Mouse (Mus musculus): ENCODE data around the gene Itgb6. TPM values are rescaled to one million over a fixed set of nuclear protein-coding genes. Genes with fewer than 3 reads are reported as not detected.
A peak's percentile ranks its signal among the peaks of the same experiment; 100 is the strongest.

The Itgb6 gene
- polyA plus RNA-seq, 1 experiment from 2014 or later, result not detected

- 45% methylated on average over 3 of the region's 3 CpGs for WGBS
- no peak overlapping the region for H3K4me3 ChIP-seq (ENCODE audit: low read depth, low read length)
- no peak overlapping the region for H3K4me2 ChIP-seq (ENCODE audit: low read length)
Observed at GRCm38 (mm10) chr2:60708671-60709070, 13.8 kb downstream of the Itgb6 start.

GRCm38 (mm10) chr2:60706866-60707265 lies 15.6 kb downstream of the Itgb6 start:
- Histone ChIP-seq H3K9ac (ENCODE audit: low read depth, low read length) (no peak overlapping the region), H3K27ac (ENCODE audit: low read length) (no peak overlapping the region), H3K36me3 (ENCODE audit: control insufficient read depth, insufficient read depth, low read length) (no peaks in the 10 kb centered on the region), H3K27me3 (ENCODE audit: control insufficient read depth, insufficient read depth, low read depth, low read length) (no peaks in the 10 kb centered on the region), H3K4me3 (ENCODE audit: low read depth, low read length) (no peak overlapping the region), H3K4me1 (ENCODE audit: control insufficient read depth, insufficient read depth, low read length) (no peaks in the 10 kb centered on the region), H3K9me3 (replicated peaks; ENCODE audit: control insufficient read depth, low read length, poor library complexity, severe bottlenecking) (no peaks in the 10 kb centered on the region), H3K4me2 (ENCODE audit: low read length) (no peak overlapping the region)
- no peak for ATAC-seq
- WGBS, result 91% methylated on average over 3 of the region's 3 CpGs

More at GRCm38 (mm10) chr2:60708671-60709070, 13.8 kb downstream of the Itgb6 start:
- Histone ChIP-seq H3K4me1 (ENCODE audit: control insufficient read depth, insufficient read depth, low read length) (0 out of 2 replicates have a peak, but pooled peaks cover 1% of the 10 kb centered on the region), H3K36me3 (ENCODE audit: control insufficient read depth, insufficient read depth, low read length) (no peaks in the 10 kb centered on the region), H3K27me3 (ENCODE audit: control insufficient read depth, insufficient read depth, low read depth, low read length) (no peaks in the 10 kb centered on the region), H3K27ac (ENCODE audit: low read length) (no peak overlapping the region), H3K9ac (ENCODE audit: low read depth, low read length) (no peak overlapping the region), H3K9me3 (replicated peaks; ENCODE audit: control insufficient read depth, low read length, poor library complexity, severe bottlenecking) (no peaks in the 10 kb centered on the region)
- ATAC-seq, result no peak

GRCm38 (mm10) chr2:60705426-60705825 lies 17.0 kb downstream of the Itgb6 start:
- Histone ChIP-seq H3K4me2 (ENCODE audit: low read length) (no peak overlapping the region), H3K9me3 (replicated peaks; ENCODE audit: control insufficient read depth, low read length, poor library complexity, severe bottlenecking) (no peaks in the 10 kb centered on the region), H3K4me1 (ENCODE audit: control insufficient read depth, insufficient read depth, low read length) (no peaks in the 10 kb centered on the region), H3K4me3 (ENCODE audit: low read depth, low read length) (no peak overlapping the region), H3K27me3 (ENCODE audit: control insufficient read depth, insufficient read depth, low read depth, low read length) (no peaks in the 10 kb centered on the region), H3K27ac (ENCODE audit: low read length) (no peak overlapping the region), H3K9ac (ENCODE audit: low read depth, low read length) (no peak overlapping the region), H3K36me3 (ENCODE audit: control insufficient read depth, insufficient read depth, low read length) (no peaks in the 10 kb centered on the region)
- no peak for ATAC-seq
- 90% methylated on average over 8 of the region's 8 CpGs for WGBS

GRCm38 (mm10) chr2:60703315-60703714 lies 19.1 kb downstream of the Itgb6 start:
- 55% methylated on average over 4 of the region's 4 CpGs for WGBS
- H3K27ac ChIP-seq (ENCODE audit: low read length), result no peak overlapping the region
- H3K36me3 ChIP-seq (ENCODE audit: control insufficient read depth, insufficient read depth, low read length), result no peaks in the 10 kb centered on the region

GRCm38 (mm10) chr2:60700956-60701355 lies 21.5 kb downstream of the Itgb6 start:
- H3K4me1 ChIP-seq (ENCODE audit: control insufficient read depth, insufficient read depth, low read length), result no peaks in the 10 kb centered on the region
- H3K9me3 ChIP-seq (replicated peaks; ENCODE audit: control insufficient read depth, low read length, poor library complexity, severe bottlenecking), result no peaks in the 10 kb centered on the region
- no peaks in the 10 kb centered on the region for H3K36me3 ChIP-seq (ENCODE audit: control insufficient read depth, insufficient read depth, low read length)
- H3K4me3 ChIP-seq (ENCODE audit: low read depth, low read length), result no peak overlapping the region
- ATAC-seq, result no peak
- whole genome bisulfite sequencing, result 86% methylated on average over 4 of the region's 4 CpGs
- no peak overlapping the region for H3K9ac ChIP-seq (ENCODE audit: low read depth, low read length)
- H3K27ac ChIP-seq (ENCODE audit: low read length), result no peak overlapping the region
- no peak overlapping the region for H3K4me2 ChIP-seq (ENCODE audit: low read length)
- no peaks in the 10 kb centered on the region for H3K27me3 ChIP-seq (ENCODE audit: control insufficient read depth, insufficient read depth, low read depth, low read length)

More at GRCm38 (mm10) chr2:60703315-60703714, 19.1 kb downstream of the Itgb6 start:
- no peaks in the 10 kb centered on the region for H3K4me1 ChIP-seq (ENCODE audit: control insufficient read depth, insufficient read depth, low read length)
- ATAC-seq, result no peak
- H3K4me3 ChIP-seq (ENCODE audit: low read depth, low read length), result no peak overlapping the region
- H3K27me3 ChIP-seq (ENCODE audit: control insufficient read depth, insufficient read depth, low read depth, low read length), result no peaks in the 10 kb centered on the region
- H3K9ac ChIP-seq (ENCODE audit: low read depth, low read length), result no peak overlapping the region
- H3K9me3 ChIP-seq (replicated peaks; ENCODE audit: control insufficient read depth, low read length, poor library complexity, severe bottlenecking), result no peaks in the 10 kb centered on the region
- no peak overlapping the region for H3K4me2 ChIP-seq (ENCODE audit: low read length)

GRCm38 (mm10) chr2:60700013-60700412 lies 22.4 kb downstream of the Itgb6 start:
- 86% methylated on average over 3 of the region's 3 CpGs for WGBS

GRCm38 (mm10) chr2:60699591-60699990 lies 22.9 kb downstream of the Itgb6 start:
- H3K27ac ChIP-seq (ENCODE audit: low read length), result no peak overlapping the region
- H3K4me1 ChIP-seq (ENCODE audit: control insufficient read depth, insufficient read depth, low read length), result no peaks in the 10 kb centered on the region
- no peaks in the 10 kb centered on the region for H3K27me3 ChIP-seq (ENCODE audit: control insufficient read depth, insufficient read depth, low read depth, low read length)
- no peak for ATAC-seq
- H3K4me2 ChIP-seq (ENCODE audit: low read length), result no peak overlapping the region
- 89% methylated on average over 3 of the region's 3 CpGs for WGBS
- no peaks in the 10 kb centered on the region for H3K36me3 ChIP-seq (ENCODE audit: control insufficient read depth, insufficient read depth, low read length)
- no peak overlapping the region for H3K9ac ChIP-seq (ENCODE audit: low read depth, low read length)
- no peak overlapping the region for H3K4me3 ChIP-seq (ENCODE audit: low read depth, low read length)
- no peaks in the 10 kb centered on the region for H3K9me3 ChIP-seq (replicated peaks; ENCODE audit: control insufficient read depth, low read length, poor library complexity, severe bottlenecking)

More at GRCm38 (mm10) chr2:60700013-60700412, 22.4 kb downstream of the Itgb6 start:
- Histone ChIP-seq H3K27me3 (ENCODE audit: control insufficient read depth, insufficient read depth, low read depth, low read length) (no peaks in the 10 kb centered on the region), H3K36me3 (ENCODE audit: control insufficient read depth, insufficient read depth, low read length) (no peaks in the 10 kb centered on the region), H3K9me3 (replicated peaks; ENCODE audit: control insufficient read depth, low read length, poor library complexity, severe bottlenecking) (no peaks in the 10 kb centered on the region), H3K9ac (ENCODE audit: low read depth, low read length) (no peak overlapping the region), H3K27ac (ENCODE audit: low read length) (no peak overlapping the region), H3K4me3 (ENCODE audit: low read depth, low read length) (no peak overlapping the region), H3K4me1 (ENCODE audit: control insufficient read depth, insufficient read depth, low read length) (no peaks in the 10 kb centered on the region), H3K4me2 (ENCODE audit: low read length) (no peak overlapping the region)
- ATAC-seq, result no peak

GRCm38 (mm10) chr2:60698155-60698554 lies 24.3 kb downstream of the Itgb6 start:
- H3K4me3 ChIP-seq (ENCODE audit: low read depth, low read length), result no peak overlapping the region
- H3K4me2 ChIP-seq (ENCODE audit: low read length), result no peak overlapping the region
- no peak for ATAC-seq
- no peak overlapping the region for H3K27ac ChIP-seq (ENCODE audit: low read length)
- no peaks in the 10 kb centered on the region for H3K27me3 ChIP-seq (ENCODE audit: control insufficient read depth, insufficient read depth, low read depth, low read length)
- H3K9me3 ChIP-seq (replicated peaks; ENCODE audit: control insufficient read depth, low read length, poor library complexity, severe bottlenecking), result no peaks in the 10 kb centered on the region
- H3K4me1 ChIP-seq (ENCODE audit: control insufficient read depth, insufficient read depth, low read length), result no peaks in the 10 kb centered on the region
- no peak overlapping the region for H3K9ac ChIP-seq (ENCODE audit: low read depth, low read length)
- WGBS, result 50% methylated on average over 1 of the region's 1 CpGs
- H3K36me3 ChIP-seq (ENCODE audit: control insufficient read depth, insufficient read depth, low read length), result no peaks in the 10 kb centered on the region

GRCm38 (mm10) chr2:60697530-60697929 lies 24.9 kb downstream of the Itgb6 start:
- 54% methylated on average over 7 of the region's 7 CpGs for WGBS
- Histone ChIP-seq H3K4me2 (ENCODE audit: low read length) (no peak overlapping the region), H3K36me3 (ENCODE audit: control insufficient read depth, insufficient read depth, low read length) (no peaks in the 10 kb centered on the region), H3K9ac (ENCODE audit: low read depth, low read length) (no peak overlapping the region), H3K27ac (ENCODE audit: low read length) (no peak overlapping the region), H3K4me3 (ENCODE audit: low read depth, low read length) (no peak overlapping the region), H3K4me1 (ENCODE audit: control insufficient read depth, insufficient read depth, low read length) (no peaks in the 10 kb centered on the region), H3K27me3 (ENCODE audit: control insufficient read depth, insufficient read depth, low read depth, low read length) (no peaks in the 10 kb centered on the region), H3K9me3 (replicated peaks; ENCODE audit: control insufficient read depth, low read length, poor library complexity, severe bottlenecking) (no peaks in the 10 kb centered on the region)
- peak; percentile 69 for ATAC-seq

Data from midbrain, embryonic 16.5 days (tissue).